ENCODE assay signal across 1 mouse cellular context in genomic region chr19:37601968-37602848, GRCm38 (mm10).
TF ChIP-seq lines count a peak whose summit lies in the region.

No protein-coding gene starts in this region.

TF ChIP-seq in MEL, 35 proteins besides CTCF, POLR2A, EP300 and RAD21 (continued from another document):
- TF ChIP-seq NRF1 (IDR thresholded peaks at IDR 0.05; ENCODE audit: insufficient read depth, low read depth, low read length, poor library complexity, severe bottlenecking), result peak; percentile 44; the same call in 1 of the 2 replicates
- TF ChIP-seq BHLHE40 (IDR thresholded peaks at IDR 0.05; ENCODE audit: borderline replicate concordance, low read depth, low read length), result no peak
- TF ChIP-seq JUND (IDR thresholded peaks at IDR 0.05; ENCODE audit: low read depth, low read length), result peak; percentile 15; the same call in 1 of the 2 replicates
- TF ChIP-seq MXI1 (IDR thresholded peaks at IDR 0.05; ENCODE audit: low read depth, low read length), result peak; percentile 94
- no peak; the same call in 1 of the 2 replicates for TF ChIP-seq MAZ (IDR thresholded peaks at IDR 0.05; ENCODE audit: low read depth, low read length)
- no peak for TF ChIP-seq UBTF (IDR thresholded peaks at IDR 0.05; ENCODE audit: borderline replicate concordance, insufficient read depth, low read depth, low read length)
- no peak for TF ChIP-seq CHD1 (IDR thresholded peaks at IDR 0.05; ENCODE audit: low read depth, low read length)
- no peak for TF ChIP-seq E2F4 (IDR thresholded peaks at IDR 0.05; ENCODE audit: borderline replicate concordance, low read depth, low read length)
- TF ChIP-seq TCF12 (IDR thresholded peaks at IDR 0.05; ENCODE audit: low read depth, low read length), result peak; percentile 77
- peak; percentile 97 for TF ChIP-seq MYB (IDR thresholded peaks at IDR 0.05; ENCODE audit: low read depth, low read length)
- TF ChIP-seq CHD2 (IDR thresholded peaks at IDR 0.05; ENCODE audit: low read length), result no peak
- peak; percentile 51 for TF ChIP-seq NELFE (IDR thresholded peaks at IDR 0.05; ENCODE audit: low read depth, low read length)
- peak; percentile 14; the same call in 1 of the 2 replicates for TF ChIP-seq ELF1 (IDR thresholded peaks at IDR 0.05; ENCODE audit: low read depth, low read length)
